Mouse (Mus musculus) small intestine, adult 2 months (tissue): ENCODE measurements around the gene Cep295nl. TPM values are rescaled to one million over a fixed set of nuclear protein-coding genes. Genes with fewer than 3 reads are reported as not detected.
"Not testable (repeated sequence)": the region's sequence is repeated elsewhere in the genome, so short reads cannot be mapped to it uniquely, and the experiment has no call there.

Source experiments
- H3K27ac ChIP-seq: fragments of 200-500 bp; 2 replicates; pipeline ENCODE4 v1.5.1; 2012; ENCODE audit warnings: low read depth, low read length, control low read depth, inconsistent platforms; ENCODE audit not compliant: insufficient read depth
- H3K27me3 ChIP-seq: fragments of 200-500 bp; 2 replicates; pipeline ENCODE4 v1.6.1; 2012; ENCODE audit warnings: mild to moderate bottlenecking, moderate library complexity, low read length, inconsistent platforms; ENCODE audit not compliant: control insufficient read depth, insufficient read depth
- H3K36me3 ChIP-seq: fragments of 200-500 bp; 2 replicates; pipeline ENCODE4 v1.6.1; 2012; ENCODE audit warnings: mild to moderate bottlenecking, low read length, control low read depth, inconsistent platforms; ENCODE audit not compliant: control insufficient read depth, insufficient read depth
- H3K4me1 ChIP-seq: fragments of 200-500 bp; 2 replicates; pipeline ENCODE4 v1.6.1; 2012; ENCODE audit warnings: low read length, inconsistent platforms, mixed read lengths; ENCODE audit not compliant: control insufficient read depth, insufficient read depth, insufficient read length
- H3K4me3 ChIP-seq: fragments of 200-500 bp; 2 replicates; pipeline ENCODE4 v1.5.1; 2012; ENCODE audit warnings: low read depth, mild to moderate bottlenecking, control low read depth, inconsistent platforms, low read length, moderate library complexity
- CTCF ChIP-seq: fragments of 200-500 bp; IDR thresholded peaks from 2 replicates; pipeline ENCODE4 v1.5.1; 2012; ENCODE audit warnings: low read depth, mild to moderate bottlenecking, control low read depth, inconsistent platforms, low read length, moderate library complexity, mixed read lengths; ENCODE audit not compliant: insufficient replicate concordance, insufficient read length; ENCODE audit errors: extremely low read depth
- POLR2A ChIP-seq: fragments of 200-500 bp; IDR thresholded peaks from 2 replicates; pipeline ENCODE4 v1.6.1; 2012; ENCODE audit warnings: low read depth, mild to moderate bottlenecking, control low read depth, inconsistent platforms, low read length, moderate library complexity
- WGBS: fragments of 180-500 bp; shearing (Covaris S2); methylation state at CpG from one replicate; pipeline ENCODE4 v1.1.7; 2018; 5-methylcytosine and 5-hydroxymethylcytosine counted together
- polyA plus RNA-seq: library from polyadenylated mRNA; depleted of rRNA; stranded (reverse); fragments of >200 nt; gene quantifications from 2 replicates; pipeline ENCODE4 v1.2.3, GENCODE M21; 2012; rRNA removed

Cep295nl gene
- polyA plus RNA-seq, result 0.04 TPM in 1 of 2 replicates, not detected in the other

GRCm38 (mm10) chr11:118342400-118342981 is at the start of gene Cep295nl:
Gene Cep295nl, minus strand, starts transcription at chr11:118342500.
- Histone ChIP-seq H3K36me3 (no peaks in the 10 kb centered on the region), H3K4me3 (no peak within 1 kb of the TSS), H3K27me3 (no peaks in the 10 kb centered on the region), H3K27ac (no peak within 1 kb of the TSS), H3K4me1 (no peaks in the 10 kb centered on the region)
- WGBS, result 48% methylated on average over 7 of the region's 7 CpGs
- TF ChIP-seq CTCF, result no peak
- no peak for TF ChIP-seq POLR2A

DNA sequence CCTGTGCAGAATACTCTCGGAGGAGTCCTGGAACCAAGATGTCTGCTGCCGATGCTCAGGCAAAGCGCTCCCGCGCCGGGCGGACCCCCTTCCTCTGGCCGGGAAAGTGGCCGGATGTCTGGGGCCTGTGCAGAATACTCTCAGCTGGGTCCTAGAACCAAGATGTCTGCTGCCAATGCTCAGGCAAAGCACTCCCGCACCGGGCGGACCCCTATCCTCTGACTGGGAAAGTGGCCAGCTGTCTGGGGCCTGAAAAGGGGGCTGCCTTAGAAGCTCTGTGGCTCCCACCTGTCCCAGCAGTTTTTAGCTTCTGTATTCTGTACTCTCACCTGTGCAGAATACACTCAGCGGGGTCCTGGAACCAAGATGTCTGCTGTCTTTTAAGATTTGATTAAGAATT is 45.5 kb upstream of the Cep295nl start:
- H3K4me3 ChIP-seq, H3K4me1 ChIP-seq, H3K27me3 ChIP-seq, H3K27ac ChIP-seq: not testable (repeated sequence)
- 96% methylated on average over 13 of the region's 13 CpGs for WGBS
- H3K36me3 ChIP-seq, result peaks cover 11% of the 10 kb centered on the region

DNA sequence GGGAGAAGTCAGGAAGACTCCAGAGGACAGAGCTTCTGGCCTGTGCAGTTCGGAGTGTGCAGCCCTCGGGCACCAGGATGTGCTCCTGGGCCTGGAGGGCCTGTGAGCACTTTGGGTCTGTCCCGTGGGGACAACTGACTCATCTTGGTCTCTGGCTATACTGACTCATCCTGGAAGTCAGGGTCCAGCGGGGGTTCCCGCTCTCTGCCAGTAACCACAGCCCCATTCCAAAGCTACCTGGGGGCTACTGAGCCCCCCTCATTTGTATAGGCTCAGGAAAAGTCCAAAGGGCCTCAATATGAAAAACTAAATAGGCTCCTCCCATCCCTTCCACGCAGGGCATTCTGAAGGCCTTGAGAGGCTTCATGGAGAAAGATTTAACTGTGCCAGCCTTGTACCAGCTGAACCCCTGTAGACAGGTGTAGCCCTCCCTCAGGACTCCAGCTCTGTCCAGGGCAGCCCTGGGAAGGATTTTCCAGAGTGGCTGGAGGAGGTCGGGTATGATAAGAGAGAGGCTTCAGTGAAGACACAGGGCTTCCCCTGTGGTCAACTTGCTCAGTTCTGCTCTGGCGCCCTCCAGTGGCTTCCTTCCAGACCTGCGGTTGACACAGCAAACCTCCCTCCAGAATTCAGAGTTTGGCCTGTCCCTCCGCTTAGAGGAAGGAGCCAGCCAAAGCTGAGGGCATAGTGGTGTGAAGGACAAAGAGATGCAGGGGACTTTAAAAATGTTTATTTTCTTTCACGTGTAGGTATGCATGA is 37.1 kb upstream of the Cep295nl start:
- Histone ChIP-seq H3K4me1 (no peaks in the 10 kb centered on the region), H3K36me3 (no peaks in the 10 kb centered on the region), H3K4me3 (no peak overlapping the region), H3K27ac (no peak overlapping the region), H3K27me3 (no peaks in the 10 kb centered on the region)
- TF ChIP-seq POLR2A (no peak), CTCF (peak; percentile 92)
- 37% methylated on average over 11 of the region's 11 CpGs for WGBS

DNA sequence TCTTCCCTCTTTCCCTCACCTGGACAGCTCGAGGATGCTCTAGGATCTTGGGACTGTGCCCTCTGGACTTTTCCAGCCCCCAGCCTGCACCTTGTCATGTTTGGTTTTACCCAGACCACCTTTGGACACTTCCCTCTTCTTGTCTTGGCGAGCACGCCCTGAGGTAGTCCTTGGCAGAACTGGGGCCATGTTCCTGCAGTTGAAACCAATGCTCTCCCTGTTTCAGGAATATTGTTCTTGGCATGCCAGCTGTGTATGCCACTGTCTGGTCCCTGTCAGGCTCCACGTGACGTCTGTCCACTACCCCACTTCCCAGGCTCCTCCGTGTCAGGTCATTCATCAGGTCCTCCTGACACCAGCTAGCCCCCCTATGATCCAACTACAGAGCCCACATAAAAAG is 36.4 kb upstream of the Cep295nl start:
- H3K4me1 ChIP-seq, result no peaks in the 10 kb centered on the region
- H3K36me3 ChIP-seq, result no peaks in the 10 kb centered on the region
- TF ChIP-seq POLR2A, result no peak
- no peak for TF ChIP-seq CTCF
- no peak overlapping the region for H3K4me3 ChIP-seq
- WGBS, result 87% methylated on average over 6 of the region's 6 CpGs
- no peaks in the 10 kb centered on the region for H3K27me3 ChIP-seq
- no peak overlapping the region for H3K27ac ChIP-seq

DNA sequence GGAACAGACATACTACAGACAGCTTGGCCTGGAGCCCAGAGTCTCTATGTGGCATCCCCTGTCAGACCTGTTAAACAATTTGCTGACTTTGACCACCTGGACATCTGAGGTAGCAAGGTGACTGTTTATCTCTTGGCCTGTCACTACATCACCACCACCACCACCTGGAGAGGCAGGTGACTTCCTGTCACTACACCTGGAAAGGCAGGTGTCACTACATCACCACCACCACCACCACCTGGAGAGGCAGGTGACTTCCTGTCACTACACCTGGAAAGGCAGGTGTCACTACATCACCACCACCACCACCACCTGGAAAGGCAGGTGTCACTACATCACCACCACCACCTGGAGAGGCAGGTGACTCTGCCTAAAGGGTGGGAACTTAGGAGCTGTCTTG is 34.0 kb upstream of the Cep295nl start:
- H3K27ac ChIP-seq, H3K27me3 ChIP-seq, H3K4me3 ChIP-seq, H3K4me1 ChIP-seq, H3K36me3 ChIP-seq: not testable (repeated sequence)

DNA sequence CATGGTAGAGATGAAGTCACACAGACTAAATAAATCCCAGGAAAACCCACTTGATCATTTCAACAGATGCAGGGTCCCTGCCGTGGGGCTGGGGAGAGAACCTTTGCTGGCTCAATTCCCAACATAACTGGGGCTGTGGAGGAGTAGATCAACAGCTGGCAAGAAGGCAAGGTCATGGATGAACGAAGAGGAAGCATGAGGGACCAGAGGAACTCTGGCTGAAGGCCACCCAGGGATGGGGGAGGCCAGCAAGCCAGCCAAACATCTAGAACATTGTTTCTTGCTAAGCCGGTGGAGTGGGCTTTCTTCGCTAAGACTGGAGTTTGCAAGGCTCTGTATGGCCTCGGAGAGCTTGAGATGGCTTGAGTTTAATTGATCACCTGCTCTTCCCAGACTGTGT is 33.6 kb upstream of the Cep295nl start:
- 66% methylated on average over 5 of the region's 5 CpGs for WGBS
- Histone ChIP-seq H3K4me1 (no peaks in the 10 kb centered on the region), H3K27ac (no peak overlapping the region), H3K36me3 (no peaks in the 10 kb centered on the region), H3K27me3 (no peaks in the 10 kb centered on the region), H3K4me3 (no peak overlapping the region)
- TF ChIP-seq CTCF (no peak), POLR2A (no peak)

DNA sequence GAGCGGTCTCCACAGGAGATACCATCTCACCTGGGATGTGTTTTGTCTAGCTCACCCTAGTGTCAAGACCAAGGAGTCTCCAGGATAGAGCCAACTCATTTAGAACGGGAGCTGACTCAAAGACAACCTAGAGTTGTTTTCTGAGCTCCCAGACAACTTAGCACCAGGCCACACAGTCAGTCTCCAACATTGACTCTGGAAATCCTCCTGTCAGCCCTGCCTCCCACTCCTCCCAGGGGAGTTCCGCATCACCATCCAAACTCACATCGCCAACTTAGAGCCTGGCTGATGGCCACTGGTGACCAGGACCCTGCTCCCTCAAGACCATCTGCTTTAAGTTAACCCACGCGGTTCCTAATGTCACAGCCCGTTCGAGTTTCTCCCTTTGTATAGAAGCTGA is 33.2 kb upstream of the Cep295nl start:
- H3K27ac ChIP-seq, result no peak overlapping the region
- H3K4me3 ChIP-seq, result no peak overlapping the region
- no peaks in the 10 kb centered on the region for H3K36me3 ChIP-seq
- WGBS, result 83% methylated on average over 8 of the region's 8 CpGs
- no peaks in the 10 kb centered on the region for H3K4me1 ChIP-seq
- H3K27me3 ChIP-seq, result no peaks in the 10 kb centered on the region
- TF ChIP-seq CTCF (no peak), POLR2A (no peak)

DNA sequence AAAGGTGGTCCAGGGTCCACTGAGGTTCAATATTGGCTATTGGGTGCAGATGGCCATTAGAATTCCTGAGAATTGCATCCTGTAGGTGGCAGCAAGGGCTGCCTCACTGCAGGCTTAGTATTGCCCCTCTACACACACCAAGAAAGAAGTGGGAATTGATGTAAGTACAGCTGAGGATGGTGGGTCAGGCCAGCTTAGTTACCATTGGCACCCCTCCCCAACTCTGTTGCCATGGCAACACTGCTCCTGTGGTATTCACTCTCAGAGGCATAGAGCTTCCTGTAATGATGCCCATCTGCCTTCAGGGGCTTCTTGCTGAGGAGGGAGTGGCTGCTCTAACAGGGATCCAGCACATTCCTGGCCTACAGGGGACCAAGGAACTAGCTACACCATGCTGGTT is 32.7 kb upstream of the Cep295nl start:
- no peaks in the 10 kb centered on the region for H3K4me1 ChIP-seq
- H3K27me3 ChIP-seq, result no peaks in the 10 kb centered on the region
- H3K36me3 ChIP-seq, result no peaks in the 10 kb centered on the region
- H3K27ac ChIP-seq, result no peak overlapping the region
- no peak for TF ChIP-seq CTCF
- TF ChIP-seq POLR2A, result no peak
- no peak overlapping the region for H3K4me3 ChIP-seq
